Mouse (Mus musculus) layer of hippocampus, adult 8-10 months (tissue): Measurements from ENCODE around the gene Fbxw4. TPM values are rescaled to one million over a fixed set of nuclear protein-coding genes. Genes with fewer than 3 reads are reported as not detected.

Source experiments
- DNase-seq, 2 experiments: peaks; one replicate each; pipeline ENCODE4 v3.0.0; 2022; ENCODE audit warnings: low spot score in 2 of 2
- total RNA-seq, 4 experiments: library from RNA; stranded (reverse); gene quantifications; 2 replicates each; pipeline ENCODE4 v1.2.4; 2022

Gene Fbxw4
- total RNA-seq, 4 experiments from 2014 or later, result 37.7 to 42.2 (median 40.0) TPM

- DNase-seq, result no peak
These were observed 44.5 kb downstream of the Fbxw4 start for GRCm38 (mm10) chr19:45615415-45616213.

DNA sequence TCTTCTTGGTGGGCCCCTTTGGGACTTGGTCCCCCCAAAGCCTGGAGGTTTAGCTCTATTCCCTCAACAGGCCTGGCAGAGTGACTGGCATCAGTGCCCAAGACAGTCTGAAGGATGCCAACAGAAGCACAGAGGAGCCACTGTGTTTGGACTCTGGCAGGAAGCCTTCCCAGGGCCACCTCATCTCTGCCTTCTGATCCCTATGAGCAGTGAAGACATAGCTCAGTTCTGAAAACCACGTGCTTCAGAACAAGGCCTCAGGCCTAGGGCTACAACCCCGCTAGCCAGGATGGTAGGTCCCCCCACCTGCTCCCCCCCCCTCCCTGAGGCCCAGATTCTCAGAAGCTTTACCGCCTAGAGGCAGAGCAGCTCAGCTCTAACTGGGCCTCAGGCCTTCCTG lies 45.2 kb downstream of the Fbxw4 start:
- DNase-seq, result peak; percentile 29 to 48

GRCm38 (mm10) chr19:45614375-45614774 lies 45.7 kb downstream of the Fbxw4 start:
- DNase-seq, result no peak

- DNase-seq, result no peak
These were observed 49.3 kb downstream of the Fbxw4 start for GRCm38 (mm10) chr19:45610823-45611222.

GRCm38 (mm10) chr19:45608648-45609339 lies 51.3 kb downstream of the Fbxw4 start:
- DNase-seq, result no peak

- DNase-seq, result no peak
These were observed 52.6 kb downstream of the Fbxw4 start for GRCm38 (mm10) chr19:45607479-45607878.

- DNase-seq, result no peak
These were observed 53.4 kb downstream of the Fbxw4 start for GRCm38 (mm10) chr19:45606701-45607100.

DNA sequence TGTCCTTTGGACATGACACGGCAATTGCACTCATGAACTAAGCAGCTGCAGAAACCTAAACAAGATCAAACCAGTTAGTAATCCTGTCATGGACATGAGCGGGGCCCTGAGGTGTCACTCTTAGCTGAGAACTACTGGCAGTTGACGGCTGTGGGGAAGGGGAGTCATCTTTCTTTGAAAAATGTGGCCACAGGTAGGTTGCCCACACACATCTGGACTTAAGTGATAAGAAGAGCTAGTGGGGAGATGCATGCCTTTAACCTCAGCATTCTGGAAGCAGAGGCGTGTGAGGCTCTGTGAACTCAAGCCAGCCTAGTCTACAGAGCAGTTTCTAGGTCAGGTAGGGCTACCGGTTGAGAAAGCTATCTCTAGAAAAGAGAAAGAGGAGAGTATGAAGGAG lies 57.5 kb downstream of the Fbxw4 start:
- DNase-seq, result no peak

- no peak for DNase-seq
These were observed 63.0 kb downstream of the Fbxw4 start for GRCm38 (mm10) chr19:45597106-45597505.

GRCm38 (mm10) chr19:45596434-45596833 lies 63.7 kb downstream of the Fbxw4 start:
- DNase-seq, result no peak

DNA sequence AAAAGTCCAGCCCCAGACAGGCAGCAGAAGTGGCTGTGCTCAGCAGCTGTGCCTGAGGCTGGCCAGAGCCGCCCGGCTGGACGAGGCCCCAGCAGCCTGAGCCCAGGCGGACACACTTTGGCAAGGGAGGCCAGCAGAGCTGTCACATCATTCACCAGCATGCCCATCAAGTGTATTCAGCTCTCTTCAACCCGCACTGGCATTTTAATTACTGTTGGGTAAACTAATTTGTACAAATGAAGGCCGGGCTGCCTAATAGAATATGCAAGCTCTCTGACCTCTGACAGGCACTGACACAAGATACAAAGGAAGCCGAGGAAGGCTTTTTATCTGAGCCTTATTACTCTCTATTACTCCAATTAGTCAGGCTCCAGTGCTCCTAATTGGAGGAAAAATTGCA lies 64.1 kb downstream of the Fbxw4 start:
- DNase-seq, result no peak

GRCm38 (mm10) chr19:45595481-45595880 lies 64.6 kb downstream of the Fbxw4 start:
- no peak for DNase-seq

DNA sequence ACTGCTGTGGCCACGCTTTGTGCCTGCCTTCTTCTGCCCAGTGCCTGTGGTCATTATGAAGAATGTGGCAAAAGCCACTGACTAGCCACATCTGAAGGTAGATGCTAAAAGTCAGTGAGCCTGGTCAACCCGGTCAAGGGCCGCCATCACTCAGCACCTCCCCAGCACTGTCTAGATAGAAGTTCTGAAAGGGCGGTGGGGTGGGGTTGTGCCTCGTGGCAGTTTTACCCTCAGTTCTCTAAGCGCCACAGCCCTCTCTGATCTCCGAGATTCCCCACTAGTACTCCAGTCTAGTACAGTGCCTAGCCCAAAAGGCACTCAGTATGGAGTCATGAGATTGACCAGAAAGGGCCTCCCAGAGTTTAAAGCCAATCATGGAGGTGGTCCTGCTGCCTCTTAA lies 66.0 kb downstream of the Fbxw4 start:
- no peak for DNase-seq

- DNase-seq, result no peak
These were observed 67.2 kb downstream of the Fbxw4 start for GRCm38 (mm10) chr19:45592916-45593315.

- DNase-seq, result no peak
These were observed 68.4 kb downstream of the Fbxw4 start for GRCm38 (mm10) chr19:45591704-45592103.

DNA sequence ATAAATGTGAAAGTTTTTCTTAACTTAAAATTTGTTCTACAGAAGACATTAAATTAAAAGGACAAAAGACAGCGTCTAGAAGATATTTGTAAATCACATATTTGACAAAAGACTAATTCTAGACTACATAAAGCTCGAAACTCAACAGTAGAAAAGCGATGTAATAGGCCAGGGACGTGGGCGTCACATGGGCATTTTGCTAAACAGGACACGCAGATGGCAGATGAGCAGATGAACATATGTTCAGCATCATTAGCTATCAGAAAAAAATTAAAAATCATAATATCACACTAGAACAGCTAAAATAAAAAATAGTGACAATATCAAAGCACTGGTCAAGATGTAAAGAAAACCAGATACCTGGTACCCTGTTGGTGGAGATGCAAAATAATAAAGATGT lies 70.4 kb downstream of the Fbxw4 start:
- peak in 1 of 2 experiments; percentile 44 for DNase-seq

- no peak for DNase-seq
These were observed 72.4 kb downstream of the Fbxw4 start for GRCm38 (mm10) chr19:45587509-45588292.

GRCm38 (mm10) chr19:45586850-45587249 lies 73.3 kb downstream of the Fbxw4 start:
- no peak for DNase-seq

DNA sequence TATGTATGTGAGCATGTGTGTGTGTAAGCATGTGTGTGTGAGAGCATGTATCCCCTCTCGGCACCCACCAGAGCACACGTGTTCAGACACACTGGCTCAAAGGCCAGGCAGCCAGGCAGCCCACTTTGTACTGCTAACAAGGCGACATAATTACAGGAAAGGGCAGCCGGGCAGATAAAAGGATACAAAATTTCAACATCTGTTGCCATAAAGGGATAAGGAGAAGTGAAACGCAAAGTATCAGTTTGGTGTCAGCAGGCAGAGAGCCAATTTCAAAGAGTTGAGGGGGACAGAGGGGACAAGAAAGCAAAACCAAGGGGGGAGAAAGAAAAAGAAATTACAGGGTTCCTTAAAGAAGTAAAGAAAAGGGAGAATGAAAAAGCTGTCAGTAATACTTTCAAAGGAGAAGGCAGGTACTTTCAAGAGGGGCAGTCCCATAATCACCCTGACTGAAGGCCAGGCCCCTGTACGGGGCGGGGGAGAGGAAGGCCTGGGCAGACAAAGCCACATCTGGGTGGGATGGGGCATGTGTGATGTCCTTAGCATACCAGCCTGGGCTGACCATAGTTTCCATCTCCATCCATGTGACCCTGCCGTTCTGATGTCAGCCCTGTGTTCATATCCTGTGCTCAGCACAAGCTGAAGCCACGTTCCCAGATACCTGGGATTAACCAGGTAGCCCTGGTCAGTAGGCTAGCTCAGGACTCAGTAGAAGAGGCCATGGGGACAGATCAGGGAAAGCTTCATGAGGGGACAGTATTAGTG lies 75.1 kb downstream of the Fbxw4 start:
- no peak for DNase-seq

GRCm38 (mm10) chr19:45583136-45583535 lies 77.0 kb downstream of the Fbxw4 start:
- DNase-seq, result no peak

DNA sequence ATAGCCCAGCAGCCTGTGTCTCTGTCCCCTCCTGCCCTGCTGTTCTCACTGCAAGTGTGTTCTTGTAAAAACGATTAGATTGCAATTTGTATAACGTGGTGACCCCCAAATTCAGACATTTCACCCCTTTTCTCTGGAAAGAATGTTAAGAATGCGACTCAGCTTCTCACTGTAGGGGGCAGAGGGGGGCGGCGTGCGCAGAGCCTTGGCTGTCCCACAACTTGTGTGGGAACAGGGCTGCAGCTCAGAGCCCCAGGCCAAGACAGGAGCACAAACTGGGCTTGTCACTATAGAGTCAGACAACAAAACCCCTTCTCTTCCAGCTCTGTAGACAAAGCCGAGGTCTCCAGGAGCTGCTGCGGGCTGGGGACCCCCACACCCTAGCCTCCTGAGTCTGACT lies 78.0 kb downstream of the Fbxw4 start:
- no peak for DNase-seq
